ENCODE assay signal across 16 mouse cellular contexts in genomic region chr5:112002856-112003660, GRCm38 (mm10).
DNase-seq lines count a peak whose midpoint lies in the region; ATAC-seq and TF ChIP-seq lines count a peak whose summit lies in the region.
"Had no signal": no experiment of that assay in that cellular context is flagged by ENCODE, and none has a peak within 500 bp of the region (broad histone marks: within the 10 kb centered on the region; RNA-seq: fewer than 3 reads in every experiment).

No protein-coding gene starts in this region.

- no peak for TF ChIP-seq EP300 in heart, adult 2 months (IDR thresholded peaks at IDR 0.05; ENCODE audit: insufficient read depth, low read depth, low read length)

- H3K4me1 ChIP-seq in heart, adult 2 months (ENCODE audit: control insufficient read depth, insufficient read depth, low read length): no peaks in the 10 kb centered on the region
- H3K4me1 ChIP-seq in forebrain, embryonic 13.5 days: peaks cover 39% of the 10 kb centered on the region
- H3K4me1 ChIP-seq in midbrain, embryonic 10.5 days: peaks cover 40% of the 10 kb centered on the region

- TF ChIP-seq POLR2A in heart, adult 2 months (IDR thresholded peaks at IDR 0.05; ENCODE audit: insufficient read depth, low read depth, low read length): no peak

- no peak for ATAC-seq in forebrain, embryonic 13.5 days
- ATAC-seq: liver, postnatal 0 days had no signal

- no peak overlapping the region for H3K4me3 ChIP-seq in heart, adult 2 months
- H3K4me3 ChIP-seq in forebrain, embryonic 13.5 days: no peak overlapping the region
- H3K4me3 ChIP-seq in midbrain, embryonic 10.5 days: no peak overlapping the region
- H3K4me3 ChIP-seq: embryonic facial prominence, embryonic 12.5 days; kidney, embryonic 15.5 days; layer of hippocampus, adult 2 months; limb, embryonic 15.5 days had no signal

- TF ChIP-seq CTCF in heart, adult 2 months (IDR thresholded peaks at IDR 0.05): no peak

- H3K36me3 ChIP-seq in heart, adult 2 months (ENCODE audit: control insufficient read depth, insufficient read depth, low read length): no peaks in the 10 kb centered on the region
- H3K36me3 ChIP-seq in forebrain, embryonic 13.5 days (ENCODE audit: poor library complexity, severe bottlenecking): no peaks in the 10 kb centered on the region
- H3K36me3 ChIP-seq in midbrain, embryonic 10.5 days: no peaks in the 10 kb centered on the region
- H3K36me3 ChIP-seq: embryonic facial prominence, embryonic 12.5 days; kidney, embryonic 15.5 days; limb, embryonic 15.5 days had no signal

- H3K9ac ChIP-seq in heart, adult 2 months (ENCODE audit: low read depth, low read length): no peak overlapping the region
- H3K9ac ChIP-seq in forebrain, embryonic 13.5 days: no peak overlapping the region
- H3K9ac ChIP-seq: embryonic facial prominence, embryonic 12.5 days; kidney, embryonic 15.5 days; limb, embryonic 15.5 days; liver, postnatal 0 days had no signal

- H3K27me3 ChIP-seq in heart, adult 2 months (ENCODE audit: control insufficient read depth, insufficient read depth, low read length): no peaks in the 10 kb centered on the region
- 0 out of 2 replicates have a peak, but pooled peaks cover 3% of the 10 kb centered on the region for H3K27me3 ChIP-seq in forebrain, embryonic 13.5 days
- H3K27me3 ChIP-seq in midbrain, embryonic 10.5 days (ENCODE audit: low read depth, poor library complexity, severe bottlenecking): peaks cover 56% of the 10 kb centered on the region
- H3K27me3 ChIP-seq: embryonic facial prominence, embryonic 12.5 days had no signal

- 63% methylated on average over 12 of the region's 12 CpGs for WGBS in heart, adult 2 months
- WGBS in forebrain, embryonic 13.5 days: 20% methylated on average over 12 of the region's 12 CpGs
- 55% methylated on average over 12 of the region's 12 CpGs for WGBS in midbrain, embryonic 10.5 days

- H3K4me2 ChIP-seq in forebrain, embryonic 13.5 days: peak overlapping the region; percentile 43
- H3K4me2 ChIP-seq: limb, embryonic 15.5 days had no signal

- peak; percentile 77 for DNase-seq in heart, adult 11 months
- no peak for DNase-seq in heart, adult 2 months
- DNase-seq in midbrain, embryonic 10.5 days (ENCODE audit: low spot score): no peak
- peak; percentile 29 for DNase-seq in retina, embryonic 14.5 days (ENCODE audit: low spot score)
- DNase-seq in testis, postnatal 10 days (ENCODE audit: low spot score): no peak
- DNase-seq in right cerebral cortex, adult 18-20 months: no peak
- no peak for DNase-seq in left cerebral cortex, postnatal 25 days (ENCODE audit: low spot score in 2 of 2)
- DNase-seq: adrenal gland, postnatal 14 days; liver, postnatal 0 days; lung, postnatal 4 days; right cerebral cortex, postnatal 14 days had no signal

- intact Hi-C loops in heart, adult 2 months (cut with DNase I): no loop called here
- intact Hi-C loops in left cerebral cortex, postnatal 25 days (cut with DNase I): no loop called here

- H3K79me2 ChIP-seq in heart, adult 2 months (replicated peaks; ENCODE audit: control insufficient read depth, insufficient read depth, low read length): no peaks in the 10 kb centered on the region

- peaks cover 10% of the 10 kb centered on the region for H3K9me3 ChIP-seq in forebrain, embryonic 13.5 days (replicated peaks)
- peaks cover 5% of the 10 kb centered on the region; the same call in 1 of the 2 replicates for H3K9me3 ChIP-seq in midbrain, embryonic 10.5 days (replicated peaks)
- H3K9me3 ChIP-seq: kidney, embryonic 15.5 days; limb, embryonic 15.5 days had no signal

- no peak overlapping the region for H3K27ac ChIP-seq in heart, adult 2 months
- H3K27ac ChIP-seq in forebrain, embryonic 13.5 days: peak overlapping the region; percentile 95
- H3K27ac ChIP-seq in midbrain, embryonic 10.5 days (replicated peaks): peak overlapping the region; percentile 64
- H3K27ac ChIP-seq: layer of hippocampus, adult 2 months; limb, embryonic 15.5 days had no signal

Comparison
In these comparisons a context has a peak if more than half of its experiments do, and no peak if none do; other contexts are left out.
1. DNase-seq: peak in heart, adult 11 months (single experiment) and retina, embryonic 14.5 days (single experiment); none in heart, adult 2 months (0 of 2), midbrain, embryonic 10.5 days (single experiment), testis, postnatal 10 days (single experiment), right cerebral cortex, adult 18-20 months (single experiment) and left cerebral cortex, postnatal 25 days (0 of 2).